Mouse (Mus musculus): Measurements from ENCODE around the gene Acot1.

Acot1 gene

GRCm38 (mm10) chr12:84064621-84065020, 55.3 kb downstream of the Acot1 start:
- no peak for DNase-seq

- no peak for DNase-seq
Observed at GRCm38 (mm10) chr12:84067752-84068151, 58.5 kb downstream of the Acot1 start.

All from right cerebral cortex, postnatal 14 days (tissue).